Mouse (Mus musculus): ENCODE results near the gene Eya3. TPM values are rescaled to one million over a fixed set of nuclear protein-coding genes. Genes with fewer than 3 reads are reported as not detected.

The Eya3 gene
- polyA plus RNA-seq, 1 experiment = 78.7 TPM

- H3K9ac ChIP-seq (ENCODE audit: low read depth, poor library complexity, severe bottlenecking) = no peak overlapping the region
- H3K4me3 ChIP-seq (ENCODE audit: low read depth, low read length) = no peak overlapping the region
- H3K27me3 ChIP-seq (ENCODE audit: control insufficient read depth, insufficient read depth, low read length, poor library complexity, severe bottlenecking) = no peaks in the 10 kb centered on the region
- TF ChIP-seq EP300 (IDR thresholded peaks at IDR 0.05; ENCODE audit: insufficient read depth, low read depth, low read length) (no peak), POLR2A (IDR thresholded peaks at IDR 0.05; ENCODE audit: insufficient read depth, low read length) (no peak), CTCF (IDR thresholded peaks at IDR 0.05; ENCODE audit: low read depth, low read length) (no peak)
- no peaks in the 10 kb centered on the region for H3K9me3 ChIP-seq (replicated peaks; ENCODE audit: control insufficient read depth, insufficient read depth, low read length, poor library complexity, severe bottlenecking)
- H3K27ac ChIP-seq (ENCODE audit: insufficient read depth, low read length) = peak overlapping the region; percentile 54
- H3K4me1 ChIP-seq (ENCODE audit: control insufficient read depth, insufficient read depth, low read length) = peaks cover 8% of the 10 kb centered on the region
- no peaks in the 10 kb centered on the region for H3K36me3 ChIP-seq (ENCODE audit: control insufficient read depth, insufficient read depth, low read length, poor library complexity, severe bottlenecking)
These were observed 109.0 kb downstream of the Eya3 start for GRCm38 (mm10) chr4:132747664-132748259.

- TF ChIP-seq CTCF (IDR thresholded peaks at IDR 0.05; ENCODE audit: low read depth, low read length) (no peak), EP300 (IDR thresholded peaks at IDR 0.05; ENCODE audit: insufficient read depth, low read depth, low read length) (no peak), POLR2A (IDR thresholded peaks at IDR 0.05; ENCODE audit: insufficient read depth, low read length) (no peak)
- Histone ChIP-seq H3K9ac (ENCODE audit: low read depth, poor library complexity, severe bottlenecking) (no peak overlapping the region), H3K4me1 (ENCODE audit: control insufficient read depth, insufficient read depth, low read length) (peaks cover 11% of the 10 kb centered on the region), H3K9me3 (replicated peaks; ENCODE audit: control insufficient read depth, insufficient read depth, low read length, poor library complexity, severe bottlenecking) (no peaks in the 10 kb centered on the region), H3K36me3 (ENCODE audit: control insufficient read depth, insufficient read depth, low read length, poor library complexity, severe bottlenecking) (no peaks in the 10 kb centered on the region), H3K4me3 (ENCODE audit: low read depth, low read length) (no peak overlapping the region), H3K27ac (ENCODE audit: insufficient read depth, low read length) (peak overlapping the region; percentile 69), H3K27me3 (ENCODE audit: control insufficient read depth, insufficient read depth, low read length, poor library complexity, severe bottlenecking) (no peaks in the 10 kb centered on the region)
These were observed 110.0 kb downstream of the Eya3 start for GRCm38 (mm10) chr4:132748778-132749177.

- H3K4me3 ChIP-seq (ENCODE audit: low read depth, low read length) = no peak overlapping the region
- peak overlapping the region; percentile 69 for H3K27ac ChIP-seq (ENCODE audit: insufficient read depth, low read length)
- TF ChIP-seq CTCF (IDR thresholded peaks at IDR 0.05; ENCODE audit: low read depth, low read length) = no peak
- no peak for TF ChIP-seq POLR2A (IDR thresholded peaks at IDR 0.05; ENCODE audit: insufficient read depth, low read length)
- no peak for TF ChIP-seq EP300 (IDR thresholded peaks at IDR 0.05; ENCODE audit: insufficient read depth, low read depth, low read length)
- H3K27me3 ChIP-seq (ENCODE audit: control insufficient read depth, insufficient read depth, low read length, poor library complexity, severe bottlenecking) = no peaks in the 10 kb centered on the region
- H3K9me3 ChIP-seq (replicated peaks; ENCODE audit: control insufficient read depth, insufficient read depth, low read length, poor library complexity, severe bottlenecking) = no peaks in the 10 kb centered on the region
- H3K4me1 ChIP-seq (ENCODE audit: control insufficient read depth, insufficient read depth, low read length) = peaks cover 11% of the 10 kb centered on the region
- H3K36me3 ChIP-seq (ENCODE audit: control insufficient read depth, insufficient read depth, low read length, poor library complexity, severe bottlenecking) = no peaks in the 10 kb centered on the region
- no peak overlapping the region for H3K9ac ChIP-seq (ENCODE audit: low read depth, poor library complexity, severe bottlenecking)
These were observed 110.6 kb downstream of the Eya3 start for GRCm38 (mm10) chr4:132749258-132749982.

GRCm38 (mm10) chr4:132752992-132753391, 114.2 kb downstream of the Eya3 start:
- TF ChIP-seq POLR2A (IDR thresholded peaks at IDR 0.05; ENCODE audit: insufficient read depth, low read length) = no peak
- no peak for TF ChIP-seq CTCF (IDR thresholded peaks at IDR 0.05; ENCODE audit: low read depth, low read length)
- TF ChIP-seq EP300 (IDR thresholded peaks at IDR 0.05; ENCODE audit: insufficient read depth, low read depth, low read length) = no peak
- no peaks in the 10 kb centered on the region for H3K27me3 ChIP-seq (ENCODE audit: control insufficient read depth, insufficient read depth, low read length, poor library complexity, severe bottlenecking)
- no peaks in the 10 kb centered on the region for H3K9me3 ChIP-seq (replicated peaks; ENCODE audit: control insufficient read depth, insufficient read depth, low read length, poor library complexity, severe bottlenecking)

GRCm38 (mm10) chr4:132756974-132757373, 118.2 kb downstream of the Eya3 start, which contains the start of gene Smpdl3b:
Gene Smpdl3b, minus strand, starts transcription at chr4:132757252.
- Histone ChIP-seq H3K4me1 (ENCODE audit: control insufficient read depth, insufficient read depth, low read length) (peaks cover 3% of the 10 kb centered on the region), H3K4me3 (ENCODE audit: low read depth, low read length) (peak within 1 kb of the TSS; percentile 46), H3K9ac (ENCODE audit: low read depth, poor library complexity, severe bottlenecking) (peak within 1 kb of the TSS; percentile 75), H3K9me3 (replicated peaks; ENCODE audit: control insufficient read depth, insufficient read depth, low read length, poor library complexity, severe bottlenecking) (no peaks in the 10 kb centered on the region), H3K27me3 (ENCODE audit: control insufficient read depth, insufficient read depth, low read length, poor library complexity, severe bottlenecking) (no peaks in the 10 kb centered on the region), H3K27ac (ENCODE audit: insufficient read depth, low read length) (no peak within 1 kb of the TSS), H3K36me3 (ENCODE audit: control insufficient read depth, insufficient read depth, low read length, poor library complexity, severe bottlenecking) (no peaks in the 10 kb centered on the region)
- peak; percentile 28 for TF ChIP-seq CTCF (IDR thresholded peaks at IDR 0.05; ENCODE audit: low read depth, low read length)
- no peak for TF ChIP-seq EP300 (IDR thresholded peaks at IDR 0.05; ENCODE audit: insufficient read depth, low read depth, low read length)
- TF ChIP-seq POLR2A (IDR thresholded peaks at IDR 0.05; ENCODE audit: insufficient read depth, low read length) = no peak

More at GRCm38 (mm10) chr4:132752992-132753391, 114.2 kb downstream of the Eya3 start:
- H3K9ac ChIP-seq (ENCODE audit: low read depth, poor library complexity, severe bottlenecking) = no peak overlapping the region
- no peak overlapping the region for H3K4me3 ChIP-seq (ENCODE audit: low read depth, low read length)
- peaks cover 5% of the 10 kb centered on the region for H3K4me1 ChIP-seq (ENCODE audit: control insufficient read depth, insufficient read depth, low read length)
- H3K36me3 ChIP-seq (ENCODE audit: control insufficient read depth, insufficient read depth, low read length, poor library complexity, severe bottlenecking) = no peaks in the 10 kb centered on the region
- no peak overlapping the region for H3K27ac ChIP-seq (ENCODE audit: insufficient read depth, low read length)
